Mouse (Mus musculus) lung, adult 2 months (tissue): Measurements from ENCODE around the gene Ak2. TPM values are rescaled to one million over a fixed set of nuclear protein-coding genes. Genes with fewer than 3 reads are reported as not detected.
A peak's percentile ranks its signal among the peaks of the same experiment; 100 is the strongest.

Source experiments
- DNase-seq: peaks from one replicate; pipeline ENCODE4 v3.0.0; 2022
- H3K4me1 ChIP-seq: fragments of 200-500 bp; 2 replicates; pipeline ENCODE4 v1.6.1; 2011; ENCODE audit warnings: low read length; ENCODE audit not compliant: control insufficient read depth, insufficient read depth
- H3K4me3 ChIP-seq: fragments of 200-500 bp; replicated peaks from 2 replicates; pipeline ENCODE3; 2011; ENCODE audit warnings: low read depth, mild to moderate bottlenecking, control low read depth, low read length; ENCODE audit errors: extremely low read depth
- CTCF ChIP-seq: fragments of 200-500 bp; IDR thresholded peaks from 2 replicates; pipeline ENCODE4 v1.5.1; 2011; ENCODE audit warnings: mild to moderate bottlenecking, low read length, control low read depth; ENCODE audit not compliant: insufficient read depth
- POLR2A ChIP-seq: fragments of 200-500 bp; IDR thresholded peaks from 2 replicates; pipeline ENCODE4 v1.6.1; 2011; ENCODE audit warnings: low read depth, mild to moderate bottlenecking, control low read depth, low read length, borderline replicate concordance; ENCODE audit errors: extremely low read depth
- WGBS: fragments of 180-500 bp; shearing (Covaris S2); methylation state at CpG from one replicate; pipeline ENCODE4 v1.1.7; 2018; 5-methylcytosine and 5-hydroxymethylcytosine counted together
- polyA plus RNA-seq: library from polyadenylated mRNA; depleted of rRNA; stranded (reverse); fragments of >200 nt; gene quantifications from 2 replicates; pipeline ENCODE4 v1.2.3, GENCODE M21; 2012

Gene Ak2
- polyA plus RNA-seq, 1 experiment = 24.2 TPM

GRCm38 (mm10) chr4:128970417-128970807 lies 21.3 kb upstream of the Ak2 start:
- no peak for TF ChIP-seq POLR2A
- TF ChIP-seq CTCF = no peak
- WGBS = 56% methylated on average over 7 of the region's 8 CpGs
- Histone ChIP-seq H3K4me3 (no peak overlapping the region), H3K4me1 (peaks cover 10% of the 10 kb centered on the region)
- DNase-seq = peak; percentile 33

- H3K4me1 ChIP-seq = peaks cover 10% of the 10 kb centered on the region
- peak; percentile 72 for DNase-seq
- WGBS = 39% methylated on average over 14 of the region's 14 CpGs
- H3K4me3 ChIP-seq = no peak overlapping the region
- TF ChIP-seq POLR2A (no peak), CTCF (peak; percentile 87)
Measured at GRCm38 (mm10) chr4:128971065-128971694, 20.6 kb upstream of the Ak2 start.

- 87% methylated on average over 8 of the region's 8 CpGs for WGBS
- 0 out of 2 replicates have a peak, but pooled peaks cover 2% of the 10 kb centered on the region for H3K4me1 ChIP-seq
- DNase-seq = no peak
- TF ChIP-seq CTCF (no peak), POLR2A (no peak)
- no peak overlapping the region for H3K4me3 ChIP-seq
Measured at GRCm38 (mm10) chr4:128974677-128975076, 17.1 kb upstream of the Ak2 start.

GRCm38 (mm10) chr4:128976577-128976976 lies 15.2 kb upstream of the Ak2 start:
- TF ChIP-seq CTCF (no peak), POLR2A (no peak)
- WGBS = 55% methylated on average over 4 of the region's 4 CpGs
- H3K4me3 ChIP-seq = no peak overlapping the region
- no peak for DNase-seq
- peaks cover 3% of the 10 kb centered on the region; the same call in 1 of the 2 replicates for H3K4me1 ChIP-seq

- no peak for TF ChIP-seq POLR2A
- TF ChIP-seq CTCF = no peak
- WGBS = 66% methylated on average over 3 of the region's 3 CpGs
- Histone ChIP-seq H3K4me1 (peaks cover 3% of the 10 kb centered on the region; the same call in 1 of the 2 replicates), H3K4me3 (no peak overlapping the region)
- no peak for DNase-seq
Measured at GRCm38 (mm10) chr4:128977217-128977616, 14.5 kb upstream of the Ak2 start.

GRCm38 (mm10) chr4:128978634-128979033 lies 13.1 kb upstream of the Ak2 start:
- TF ChIP-seq CTCF = no peak
- no peak for TF ChIP-seq POLR2A
- 39% methylated on average over 1 of the region's 1 CpGs for WGBS
- Histone ChIP-seq H3K4me1 (peaks cover 3% of the 10 kb centered on the region; the same call in 1 of the 2 replicates), H3K4me3 (no peak overlapping the region)
- no peak for DNase-seq

- Histone ChIP-seq H3K4me1 (peaks cover 3% of the 10 kb centered on the region; the same call in 1 of the 2 replicates), H3K4me3 (no peak overlapping the region)
- 49% methylated on average over 12 of the region's 12 CpGs for WGBS
- no peak for TF ChIP-seq CTCF
- TF ChIP-seq POLR2A = no peak
- no peak for DNase-seq
Measured at GRCm38 (mm10) chr4:128980890-128981832, 10.6 kb upstream of the Ak2 start.

- DNase-seq = no peak
- WGBS = 69% methylated on average over 11 of the region's 11 CpGs
- Histone ChIP-seq H3K4me3 (no peak overlapping the region), H3K4me1 (peaks cover 3% of the 10 kb centered on the region; the same call in 1 of the 2 replicates)
- TF ChIP-seq CTCF (no peak), POLR2A (no peak)
Measured at GRCm38 (mm10) chr4:128981833-128982180, 10.0 kb upstream of the Ak2 start.

- TF ChIP-seq CTCF (no peak), POLR2A (no peak)
- WGBS = 24% methylated on average over 2 of the region's 2 CpGs
- Histone ChIP-seq H3K4me3 (no peak overlapping the region), H3K4me1 (peaks cover 3% of the 10 kb centered on the region; the same call in 1 of the 2 replicates)
- DNase-seq = no peak
Measured at GRCm38 (mm10) chr4:128983151-128983550, 8.6 kb upstream of the Ak2 start.

- peaks cover 3% of the 10 kb centered on the region; the same call in 1 of the 2 replicates for H3K4me1 ChIP-seq
- TF ChIP-seq POLR2A (no peak), CTCF (no peak)
- 31% methylated on average over 2 of the region's 2 CpGs for WGBS
- no peak overlapping the region for H3K4me3 ChIP-seq
- peak; percentile 35 for DNase-seq
Measured at GRCm38 (mm10) chr4:128983656-128984055, 8.1 kb upstream of the Ak2 start.

GRCm38 (mm10) chr4:128984600-128984999 lies 7.2 kb upstream of the Ak2 start:
- H3K4me1 ChIP-seq = peaks cover 3% of the 10 kb centered on the region; the same call in 1 of the 2 replicates
- no peak overlapping the region for H3K4me3 ChIP-seq
- 48% methylated on average over 3 of the region's 3 CpGs for WGBS
- TF ChIP-seq CTCF (no peak), POLR2A (no peak)
- DNase-seq = no peak
